Mouse (Mus musculus) ES-Bruce4 (cell line): ENCODE results near the gene Eif5a2.

Experiments used
- CTCF ChIP-seq: IDR thresholded peaks from one replicate; pipeline ENCODE4 v1.8.1; 2011; ENCODE audit warnings: low read depth, low read length
- POLR2A ChIP-seq: IDR thresholded peaks from one replicate; pipeline ENCODE4 v1.8.1; 2011; ENCODE audit warnings: low read length; ENCODE audit not compliant: insufficient read depth

DNA sequence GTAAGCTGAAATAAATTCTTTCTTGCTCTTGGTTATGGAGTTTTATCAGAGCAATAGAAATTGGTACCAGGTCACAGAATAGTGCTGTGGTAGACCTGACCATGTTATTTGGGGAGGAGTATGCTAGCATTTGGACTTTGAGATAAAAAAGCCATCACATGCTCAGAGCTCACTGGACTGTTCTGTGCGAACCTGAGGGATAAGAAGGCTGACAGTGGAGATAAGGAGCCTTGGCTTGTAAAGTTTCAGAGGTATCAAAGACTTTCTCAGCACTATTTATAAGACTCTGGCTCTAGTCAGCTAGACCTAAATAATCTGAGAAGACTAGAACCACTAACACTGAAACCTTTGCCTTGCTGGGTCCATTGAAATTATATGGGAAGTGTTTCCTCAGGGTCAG lies 5.1 kb upstream of the Eif5a2 start:
- no peak for TF ChIP-seq CTCF
- no peak for TF ChIP-seq POLR2A
